Mouse (Mus musculus) gastrocnemius, postnatal 36 days (tissue): ENCODE measurements at regions not wholly inside any gene's neighbourhood (a gene's known extent, or its start where the extent isn't known, plus 50 kb on each side); places are given as distances from the start of the nearest gene placed in this dataset.
"Not testable (repeated sequence)": the region's sequence is repeated elsewhere in the genome, so short reads cannot be mapped to it uniquely, and the experiment has no call there.

Experiments
- DNase-seq, 2 experiments: peaks; one replicate each; pipeline ENCODE4 v3.0.0; 2022
- intact Hi-C: fragments of 180-260 bp; cut with DNase I; formaldehyde crosslinking; loops from one replicate; pipeline ENCODE4 v1.15.1; 2025

GRCm38 (mm10) chr15:25252648-25253567, 160.7 kb downstream of the Basp1 start:
- no peak for DNase-seq
- intact Hi-C loops = no loop called here

- intact Hi-C loops = no loop called here
- DNase-seq = no peak
Measured at GRCm38 (mm10) chr15:25245631-25246030, 167.9 kb downstream of the Basp1 start.

DNA sequence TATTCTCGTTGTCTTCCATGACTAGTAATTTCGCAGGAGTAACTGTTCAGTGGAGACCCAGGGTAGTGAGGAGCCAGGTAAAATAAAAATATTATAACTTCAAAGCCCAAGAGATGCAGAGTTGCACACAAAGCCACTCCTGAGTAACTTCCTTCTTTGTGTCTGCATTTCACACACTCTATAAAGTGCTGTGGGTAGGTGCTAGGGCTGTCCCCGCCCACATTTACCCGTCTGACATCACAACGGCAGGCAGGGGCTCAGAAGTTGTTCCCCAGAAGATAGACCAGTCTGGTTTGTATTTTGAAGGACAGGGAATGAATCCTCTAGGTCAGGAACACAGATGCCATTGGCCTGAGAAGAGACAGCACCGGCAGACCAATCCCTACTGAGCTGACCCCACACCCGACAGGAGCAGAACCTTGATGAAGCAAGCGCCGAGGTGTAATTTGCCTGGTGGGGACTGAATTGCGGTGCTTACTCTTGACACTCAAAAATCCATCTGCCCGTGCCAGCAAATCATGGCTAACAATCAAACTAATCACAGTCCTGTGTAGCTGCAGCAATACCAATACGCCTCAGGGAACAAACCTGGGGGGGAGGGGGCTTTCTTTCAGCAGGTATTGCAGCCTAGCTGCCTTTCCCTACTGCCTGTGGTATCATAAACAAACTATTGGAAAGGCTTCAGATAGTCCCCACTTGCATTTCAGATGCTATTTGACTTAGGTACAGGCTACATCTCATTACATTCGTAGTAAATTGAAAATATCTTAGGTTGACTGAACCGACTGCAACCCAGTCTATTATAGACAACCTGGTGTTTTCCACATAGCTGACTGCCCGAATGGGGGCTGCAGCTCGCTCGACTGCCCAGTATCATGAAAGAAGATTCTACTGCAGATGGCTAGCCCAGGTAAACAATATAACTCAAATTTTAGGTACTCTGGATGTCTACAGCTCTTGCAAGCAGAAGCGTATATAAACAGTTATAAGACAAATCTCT, 175.6 kb downstream of the Basp1 start:
- DNase-seq = no peak
- intact Hi-C loops = no loop called here

- DNase-seq = no peak
- intact Hi-C loops = no loop called here
Measured at GRCm38 (mm10) chr15:25236191-25236723, 177.3 kb downstream of the Basp1 start.

DNA sequence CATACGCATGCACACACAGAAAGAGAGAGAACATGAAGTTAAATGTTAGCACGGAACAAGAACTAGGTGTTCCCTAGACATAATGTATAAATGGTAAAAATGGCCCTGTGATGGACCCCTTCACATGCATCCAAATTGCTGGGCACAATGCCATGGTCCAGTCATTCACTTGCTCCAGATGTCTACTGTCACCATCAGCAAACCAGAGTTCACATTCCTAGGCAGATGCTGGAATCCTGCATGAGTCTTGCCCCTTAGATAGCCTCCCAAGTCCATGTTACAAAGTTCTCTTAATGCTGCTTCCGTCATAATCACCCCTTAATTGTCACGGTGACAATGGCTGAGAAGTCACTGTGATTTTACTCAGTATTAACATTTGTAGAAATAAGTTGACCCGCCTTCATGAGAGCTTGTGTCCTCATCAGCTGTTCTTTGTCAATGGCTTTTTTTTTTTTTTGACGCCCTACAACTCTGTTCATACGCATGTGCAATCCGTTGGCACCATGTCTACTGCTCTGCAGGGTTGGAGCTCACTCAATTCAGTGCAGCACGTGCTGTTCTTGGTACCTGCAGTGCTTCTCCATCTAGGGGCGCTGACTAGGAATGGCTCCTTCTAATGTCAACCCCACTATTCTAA, 179.4 kb downstream of the Basp1 start:
- DNase-seq = no peak
- intact Hi-C loops = no loop called here

DNA sequence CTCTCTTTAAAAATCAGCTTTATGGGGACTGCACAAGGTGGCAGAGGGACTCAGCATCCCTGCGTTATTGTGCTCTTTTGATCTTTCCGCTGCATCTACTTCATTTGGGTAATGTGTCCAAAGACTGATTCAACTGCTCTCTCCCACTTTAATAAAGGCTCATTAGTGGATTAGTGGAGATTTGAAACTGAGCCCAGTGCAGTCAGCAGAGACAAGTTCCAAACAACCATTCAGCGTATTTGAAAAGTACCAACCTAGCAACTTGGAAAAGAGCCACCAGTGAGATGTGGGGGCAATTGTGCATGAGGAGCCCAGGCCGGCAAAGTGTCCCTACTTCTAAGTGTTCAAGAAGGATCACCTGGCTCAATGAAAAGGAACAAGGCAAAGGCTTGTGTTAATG, 183.4 kb downstream of the Basp1 start:
- DNase-seq = no peak
- intact Hi-C loops = no loop called here

GRCm38 (mm10) chr15:25229807-25230206, 183.8 kb downstream of the Basp1 start:
- intact Hi-C loops = no loop called here
- DNase-seq = no peak

- intact Hi-C loops = no loop called here
- no peak for DNase-seq
Measured at GRCm38 (mm10) chr15:25227496-25227895, 186.1 kb downstream of the Basp1 start.

GRCm38 (mm10) chr15:25225936-25226335, 187.6 kb downstream of the Basp1 start:
- no peak for DNase-seq
- intact Hi-C loops = no loop called here

- intact Hi-C loops = no loop called here
- no peak for DNase-seq
Measured at GRCm38 (mm10) chr15:25225431-25225830, 188.1 kb downstream of the Basp1 start.

DNA sequence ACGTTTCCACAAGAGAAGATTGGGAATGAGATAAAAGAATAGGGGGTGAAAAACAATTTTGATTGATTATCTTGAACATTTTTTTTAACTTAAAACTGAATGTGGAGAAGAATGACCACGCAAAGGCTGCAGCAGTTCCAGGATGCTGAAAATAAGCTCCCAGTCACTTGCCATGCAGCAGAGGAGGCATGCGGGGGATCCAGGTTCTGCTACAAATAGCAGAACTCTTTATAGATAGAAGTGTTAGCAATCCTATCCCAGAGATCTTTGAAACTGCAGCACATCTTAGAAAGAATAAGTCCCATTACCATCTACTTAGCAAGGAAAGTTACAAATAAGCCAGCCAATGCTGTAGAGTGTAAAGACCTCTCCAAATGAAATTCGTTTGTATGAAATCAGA, 191.8 kb downstream of the Basp1 start:
- no peak for DNase-seq
- intact Hi-C loops = no loop called here

DNA sequence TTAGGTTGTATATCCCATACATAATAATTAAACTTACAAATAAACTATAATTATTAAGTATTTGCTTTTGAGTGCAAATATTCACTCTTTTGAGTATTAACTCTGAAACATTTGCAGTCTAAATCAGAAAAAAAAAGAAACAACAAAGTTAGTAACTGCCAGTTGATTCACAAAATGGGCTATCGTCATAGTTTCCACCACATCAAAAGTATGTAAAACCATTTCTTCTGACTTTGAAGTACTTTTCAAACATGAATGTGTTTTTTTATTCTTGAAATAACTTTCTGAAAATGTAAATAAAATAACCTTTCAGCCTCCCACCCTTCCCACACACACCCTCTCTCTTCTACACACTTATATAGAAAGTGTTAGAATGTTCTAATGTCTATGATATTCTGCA, 197.2 kb downstream of the Basp1 start:
- intact Hi-C loops = no loop called here
- no peak for DNase-seq

DNA sequence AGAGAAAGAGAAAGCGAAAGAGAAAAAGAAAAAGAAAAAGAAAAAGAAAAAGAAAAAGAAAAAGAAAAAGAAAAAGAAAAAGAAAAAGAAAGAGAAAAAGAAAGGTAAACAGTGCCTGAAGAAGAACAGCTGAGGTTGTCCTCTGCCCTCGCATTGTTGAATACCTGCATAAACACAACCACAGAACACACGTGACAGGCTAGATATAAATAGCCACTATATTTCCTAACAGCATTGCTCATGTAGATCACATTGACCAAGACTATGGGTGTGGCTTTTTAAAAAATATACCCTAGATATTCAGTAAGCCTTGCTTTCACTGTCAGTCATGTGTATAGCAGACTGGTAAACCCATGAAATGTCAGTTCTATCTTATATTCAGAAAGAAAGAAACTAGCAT, 211.5 kb downstream of the Basp1 start:
- DNase-seq = no peak
- intact Hi-C loops = no loop called here

DNA sequence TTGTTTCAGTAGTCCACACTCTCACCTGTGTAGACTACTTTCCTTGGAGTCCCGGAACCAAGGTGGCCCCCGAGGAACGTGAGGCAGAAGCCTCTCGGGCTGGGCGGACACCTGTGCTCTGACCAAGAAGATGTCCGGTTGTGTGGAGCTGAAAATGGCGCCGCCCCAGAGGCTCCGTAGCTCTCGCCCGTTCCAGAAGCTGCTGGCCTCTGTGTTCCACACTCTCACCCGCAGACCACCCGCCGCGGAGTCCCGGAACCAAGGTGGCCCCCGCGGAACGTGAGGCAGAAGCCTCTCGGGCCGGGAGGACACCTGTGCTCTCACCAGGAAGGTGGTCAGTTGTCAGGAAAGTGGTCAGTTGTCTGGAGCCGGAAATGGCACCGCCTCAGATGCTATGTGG, 213.3 kb downstream of the Basp1 start:
- DNase-seq, intact Hi-C loops: not testable (repeated sequence)

GRCm38 (mm10) chr15:25187881-25188326, 225.7 kb downstream of the Basp1 start:
- DNase-seq = no peak
- intact Hi-C loops = no loop called here

GRCm38 (mm10) chr15:25172755-25173154, 240.8 kb downstream of the Basp1 start:
- intact Hi-C loops = no loop called here
- no peak for DNase-seq

- intact Hi-C loops = no loop called here
Measured at GRCm38 (mm10) chr15:25146371-25146770, 267.2 kb downstream of the Basp1 start.

GRCm38 (mm10) chr15:25144228-25144627, 269.3 kb downstream of the Basp1 start:
- intact Hi-C loops = no loop called here
- DNase-seq = no peak

More at GRCm38 (mm10) chr15:25146371-25146770, 267.2 kb downstream of the Basp1 start:
- DNase-seq = no peak

- DNase-seq = no peak
- intact Hi-C loops = no loop called here
Measured at GRCm38 (mm10) chr15:25140389-25141181, 273.0 kb downstream of the Basp1 start.

GRCm38 (mm10) chr15:25137091-25137490, 276.5 kb downstream of the Basp1 start:
- intact Hi-C loops = no loop called here
- DNase-seq = no peak
